Mouse (Mus musculus): ENCODE measurements around the gene Rgs10. TPM values are rescaled to one million over a fixed set of nuclear protein-coding genes. Genes with fewer than 3 reads are reported as not detected.

The Rgs10 gene
- 386 TPM for polyA plus RNA-seq (2017; shearing (Covaris generic))

GRCm38 (mm10) chr7:128417930-128418779, at the start of gene Rgs10:
Rgs10 (minus strand) TSS chr7:128418758.

DNA sequence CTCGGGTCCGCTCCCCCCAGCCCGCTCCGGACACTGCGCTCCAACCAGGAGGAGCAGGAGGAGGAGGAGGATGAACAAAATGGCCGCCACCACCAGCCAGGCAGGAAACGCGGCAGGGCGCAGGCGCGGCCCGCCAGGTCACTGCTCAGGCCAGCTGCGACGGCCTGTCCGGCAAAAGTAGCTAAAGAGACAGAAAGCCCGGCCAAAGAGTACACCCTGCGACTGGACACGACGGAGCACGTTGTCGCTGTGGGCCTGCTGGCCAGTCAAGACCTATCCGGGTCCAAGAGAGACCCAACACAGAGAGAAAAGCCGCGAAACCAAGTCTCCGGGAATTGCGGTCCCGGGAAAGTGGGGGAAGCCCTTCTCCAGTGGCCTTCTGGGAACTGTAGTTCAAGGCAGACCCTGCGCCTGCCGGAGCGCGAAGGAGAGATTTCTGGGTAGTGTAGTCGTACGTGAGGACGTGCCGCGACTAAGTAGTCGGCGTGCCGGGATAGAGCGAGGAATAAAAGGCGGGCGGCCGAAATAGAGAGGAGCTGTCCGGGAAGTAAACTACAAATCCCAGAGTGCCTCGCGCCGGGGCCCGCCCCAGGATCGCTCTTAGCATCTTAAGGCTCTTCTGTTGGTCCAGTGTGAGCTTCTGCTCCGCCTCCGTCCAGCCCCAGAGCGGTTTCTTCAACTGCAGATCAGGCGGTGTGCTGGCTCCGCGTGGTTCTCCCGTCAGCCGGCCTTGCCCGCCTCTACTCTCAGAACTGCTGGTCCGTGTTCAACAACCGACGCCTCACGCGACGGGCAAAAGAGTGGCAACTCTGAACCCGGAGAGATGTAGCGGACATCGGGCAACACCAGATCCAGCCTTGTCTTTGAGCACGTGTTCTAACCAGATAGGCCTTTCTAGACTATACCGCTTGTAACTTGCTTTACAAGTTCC, 43.0 kb upstream of the Rgs10 start, which contains the start of gene Tial1:
TSS of gene Tial1 (minus strand) at position 433 of the 931 bp plus-strand sequence.

Other genes starting within 250 kb of the Rgs10 start
- not detected for gene Cox6a2, start 212.4 kb downstream of the Rgs10 start, polyA plus RNA-seq (2017; shearing (Covaris generic))
- 10.2 TPM for gene Armc5, start 181.4 kb downstream of the Rgs10 start, polyA plus RNA-seq (2017; shearing (Covaris generic))
- 2.4 TPM for gene 9130023H24Rik, start 180.7 kb downstream of the Rgs10 start, polyA plus RNA-seq (2017; shearing (Covaris generic))
- gene Tgfb1i1, start 171.9 kb downstream of the Rgs10 start, polyA plus RNA-seq (2017; shearing (Covaris generic)), result 0.97 TPM
- 0.31 TPM for gene Slc5a2, start 153.1 kb downstream of the Rgs10 start, polyA plus RNA-seq (2017; shearing (Covaris generic))
- gene BC017158, start 120.6 kb downstream of the Rgs10 start, polyA plus RNA-seq (2017; shearing (Covaris generic)), result 16.7 TPM
- 50.3 TPM for gene Tial1, start 43.0 kb upstream of the Rgs10 start, polyA plus RNA-seq (2017; shearing (Covaris generic))
- gene Bag3, start 104.9 kb upstream of the Rgs10 start, polyA plus RNA-seq (2017; shearing (Covaris generic)), result 11.2 TPM
- gene Inpp5f, start 192.6 kb upstream of the Rgs10 start, polyA plus RNA-seq (2017; shearing (Covaris generic)), result 56.8 TPM